Mouse (Mus musculus) lung, postnatal 10 days (tissue): ENCODE results near the gene Atp6v1g1.
A peak's percentile ranks its signal among the peaks of the same experiment; 100 is the strongest.

Source experiments
- DNase-seq: peaks from one replicate; pipeline ENCODE4 v3.0.0; 2021

Gene Atp6v1g1

GRCm38 (mm10) chr4:63586240-63586639 lies 41.7 kb downstream of the Atp6v1g1 start:
- no peak for DNase-seq

GRCm38 (mm10) chr4:63589987-63590386 lies 45.4 kb downstream of the Atp6v1g1 start:
- no peak for DNase-seq

GRCm38 (mm10) chr4:63590538-63590937 lies 46.0 kb downstream of the Atp6v1g1 start:
- no peak for DNase-seq

GRCm38 (mm10) chr4:63594459-63595110 lies 50.0 kb downstream of the Atp6v1g1 start:
- DNase-seq, result peak; percentile 18

GRCm38 (mm10) chr4:63595259-63595658 lies 50.7 kb downstream of the Atp6v1g1 start:
- no peak for DNase-seq

DNA sequence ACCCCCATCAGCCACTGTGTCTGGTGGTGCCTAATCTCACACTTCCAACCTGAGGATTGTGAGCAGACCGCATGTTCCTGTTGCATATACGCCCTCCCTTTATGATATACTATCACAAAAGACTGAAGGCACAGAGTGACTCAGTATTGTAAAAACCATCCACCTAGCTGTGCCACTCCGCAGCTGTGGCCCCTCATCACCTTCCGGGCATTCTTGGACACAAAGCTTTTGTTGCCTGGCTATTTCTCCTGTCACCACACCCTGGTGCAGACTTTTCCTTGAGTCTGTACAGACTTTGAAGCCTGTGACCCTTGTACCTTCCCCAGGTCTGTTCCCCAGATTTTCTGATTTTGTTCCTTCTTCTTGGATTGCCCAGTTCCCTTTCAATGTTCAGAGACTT lies 51.4 kb downstream of the Atp6v1g1 start:
- DNase-seq, result no peak
